Mouse (Mus musculus) gastrocnemius, adult 2 months (tissue): ENCODE data around the gene Spon1. TPM values are rescaled to one million over a fixed set of nuclear protein-coding genes. Genes with fewer than 3 reads are reported as not detected.

Experiments used
- DNase-seq: peaks from one replicate; pipeline ENCODE4 v3.0.0; 2022
- H3K27ac ChIP-seq: fragments of 200-600 bp; 2 replicates; pipeline ENCODE4 v1.8.1; 2022; ENCODE audit warnings: mild to moderate bottlenecking
- H3K4me3 ChIP-seq: fragments of 200-600 bp; 2 replicates; pipeline ENCODE4 v1.8.1; 2022; ENCODE audit warnings: mild to moderate bottlenecking, moderate library complexity
- CTCF ChIP-seq: fragments of 200-600 bp; IDR thresholded peaks from 2 replicates; pipeline ENCODE4 v1.8.1; 2022; ENCODE audit warnings: antibody characterized with exemption, mild to moderate bottlenecking, moderate library complexity
- intact Hi-C: fragments of 180-260 bp; cut with DNase I; formaldehyde crosslinking; loops from one replicate; pipeline ENCODE4 v1.15.1; 2025
- total RNA-seq, 2 experiments: library from RNA; stranded (reverse); gene quantifications; 2 replicates each; pipeline ENCODE4 v1.2.3; 2021

The Spon1 gene
- total RNA-seq, 2 experiments from 2014 or later, result 2.0 to 3.0 TPM

- Histone ChIP-seq H3K4me3 (no peak overlapping the region), H3K27ac (no peak overlapping the region)
- no peak for DNase-seq
- intact Hi-C loops, result no loop called here
- no peak for TF ChIP-seq CTCF
Observed at GRCm38 (mm10) chr7:114087341-114087740, 321.5 kb downstream of the Spon1 start.

GRCm38 (mm10) chr7:114087986-114088385 lies 322.2 kb downstream of the Spon1 start:
- DNase-seq, result no peak
- no peak overlapping the region for H3K27ac ChIP-seq
- intact Hi-C loops, result no loop called here

GRCm38 (mm10) chr7:114088918-114089317 lies 323.1 kb downstream of the Spon1 start:
- intact Hi-C loops, result no loop called here
- no peak for DNase-seq
- no peak for TF ChIP-seq CTCF
- no peak overlapping the region for H3K4me3 ChIP-seq
- no peak overlapping the region for H3K27ac ChIP-seq

More at GRCm38 (mm10) chr7:114087986-114088385, 322.2 kb downstream of the Spon1 start:
- H3K4me3 ChIP-seq, result no peak overlapping the region
- TF ChIP-seq CTCF, result no peak

- Histone ChIP-seq H3K27ac (no peak overlapping the region), H3K4me3 (no peak overlapping the region)
- TF ChIP-seq CTCF, result no peak
- intact Hi-C loops, result no loop called here
- no peak for DNase-seq
Observed at GRCm38 (mm10) chr7:114090231-114090630, 324.4 kb downstream of the Spon1 start.

- Histone ChIP-seq H3K27ac (no peak overlapping the region), H3K4me3 (no peak overlapping the region)
- TF ChIP-seq CTCF, result no peak
- no peak for DNase-seq
- intact Hi-C loops, result no loop called here
Observed at GRCm38 (mm10) chr7:114090892-114091545, 325.2 kb downstream of the Spon1 start.
